28 mouse cellular contexts compared by ENCODE assay signal in the genomic region with DNA sequence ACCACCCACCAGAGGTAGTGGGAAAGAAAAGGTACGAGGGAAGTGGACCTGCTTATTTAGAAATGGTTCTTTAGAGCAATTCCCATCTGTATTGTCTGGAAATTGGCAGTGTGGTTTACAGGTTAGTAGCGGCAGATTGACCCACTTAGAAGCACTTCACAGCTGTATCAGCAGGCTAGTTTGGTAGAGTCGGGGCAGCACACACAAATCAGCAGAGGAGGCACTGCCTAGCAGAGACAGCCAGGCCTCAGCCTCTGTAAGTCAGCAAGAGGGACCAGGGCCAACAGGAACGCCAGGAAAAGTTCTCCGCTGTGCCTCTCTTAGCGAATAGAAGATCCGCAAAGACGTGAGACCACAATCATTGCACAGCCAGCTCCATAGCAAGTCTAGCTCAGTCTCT. TPM values are rescaled to one million over a fixed set of nuclear protein-coding genes. Genes with fewer than 3 reads are reported as not detected.
A peak's percentile ranks its signal among the peaks of the same experiment; 100 is the strongest.
DNase-seq lines count a peak whose midpoint lies in the region; ATAC-seq lines count a peak whose summit lies in the region.
"Had no signal": no experiment of that assay in that cellular context is flagged by ENCODE, and none has a peak within 500 bp of the region (broad histone marks: within the 10 kb centered on the region; RNA-seq: fewer than 3 reads in every experiment).

No protein-coding gene starts in this region.

- no peak overlapping the region for H3K4me2 ChIP-seq in heart, embryonic 11.5 days
- no peak overlapping the region for H3K4me2 ChIP-seq in limb, embryonic 12.5 days
- H3K4me2 ChIP-seq in heart, embryonic 16.5 days (ENCODE audit: low read depth, low read length): no peak overlapping the region
- H3K4me2 ChIP-seq in limb, embryonic 15.5 days: no peak overlapping the region
- H3K4me2 ChIP-seq in liver, embryonic 11.5 days: no peak overlapping the region
- H3K4me2 ChIP-seq: forebrain, embryonic 12.5 days; heart, embryonic 13.5 days; hindbrain, embryonic 12.5 days; intestine, embryonic 15.5 days; liver, embryonic 12.5 days; midbrain, embryonic 13.5 days; neural tube, embryonic 13.5 days had no signal

- no peak for ATAC-seq in heart, embryonic 11.5 days (replicated peaks; ENCODE audit: insufficient number of reproducible peaks, low FRiP score, low TSS enrichment)
- no peak for ATAC-seq in limb, embryonic 12.5 days (ENCODE audit: insufficient number of reproducible peaks, insufficient read depth, low FRiP score, low TSS enrichment, low read depth)
- no peak for ATAC-seq in heart, embryonic 16.5 days (replicated peaks; ENCODE audit: extremely low read depth, insufficient read depth, low FRiP score)
- ATAC-seq in limb, embryonic 15.5 days (ENCODE audit: insufficient number of reproducible peaks, low FRiP score, low TSS enrichment, low read depth): no peak
- ATAC-seq in liver, embryonic 11.5 days (replicated peaks; ENCODE audit: low FRiP score): no peak
- ATAC-seq: CD4-positive, CD25-positive, alpha-beta regulatory T cell, adult 4 months; forebrain, postnatal 0 days; hindbrain, postnatal 0 days; intestine, embryonic 15.5 days; liver, embryonic 12.5 days; liver, postnatal 0 days; midbrain, embryonic 13.5 days had no signal

- H3K27me3 ChIP-seq in heart, embryonic 11.5 days (ENCODE audit: control insufficient read depth, insufficient read depth, low read length): no peaks in the 10 kb centered on the region
- H3K27me3 ChIP-seq in limb, embryonic 12.5 days: no peaks in the 10 kb centered on the region
- no peaks in the 10 kb centered on the region for H3K27me3 ChIP-seq in limb, embryonic 10.5 days (ENCODE audit: low read depth, poor library complexity, severe bottlenecking)
- H3K27me3 ChIP-seq in heart, embryonic 16.5 days (ENCODE audit: control insufficient read depth, insufficient read depth, low read length): no peaks in the 10 kb centered on the region
- no peaks in the 10 kb centered on the region for H3K27me3 ChIP-seq in limb, embryonic 15.5 days
- no peaks in the 10 kb centered on the region for H3K27me3 ChIP-seq in liver, embryonic 11.5 days (replicated peaks; ENCODE audit: control insufficient read depth, insufficient read depth, low read length)
- H3K27me3 ChIP-seq: forebrain, embryonic 12.5 days; heart, embryonic 13.5 days; hindbrain, embryonic 12.5 days; intestine, embryonic 15.5 days; liver, embryonic 12.5 days; midbrain, embryonic 13.5 days; neural tube, embryonic 13.5 days had no signal

- WGBS in heart, embryonic 11.5 days (ENCODE audit: insufficient replicate concordance): 69% methylated on average over 8 of the region's 8 CpGs
- WGBS in limb, embryonic 12.5 days: 71% methylated on average over 8 of the region's 8 CpGs
- 86% methylated on average over 8 of the region's 8 CpGs for WGBS in limb, embryonic 10.5 days
- WGBS in heart, embryonic 16.5 days: 51% methylated on average over 8 of the region's 8 CpGs
- WGBS in limb, embryonic 15.5 days: 61% methylated on average over 8 of the region's 8 CpGs
- 85% methylated on average over 8 of the region's 8 CpGs for WGBS in liver, embryonic 11.5 days

- peaks cover 32% of the 10 kb centered on the region for H3K4me1 ChIP-seq in heart, embryonic 11.5 days (ENCODE audit: control insufficient read depth, insufficient read depth, low read length)
- peaks cover 31% of the 10 kb centered on the region for H3K4me1 ChIP-seq in limb, embryonic 12.5 days (replicated peaks)
- peaks cover 18% of the 10 kb centered on the region for H3K4me1 ChIP-seq in limb, embryonic 10.5 days
- H3K4me1 ChIP-seq in heart, embryonic 16.5 days (ENCODE audit: control insufficient read depth, insufficient read depth, low read length): peaks cover 54% of the 10 kb centered on the region
- peaks cover 38% of the 10 kb centered on the region for H3K4me1 ChIP-seq in limb, embryonic 15.5 days
- peaks cover 11% of the 10 kb centered on the region; the same call in 1 of the 2 replicates for H3K4me1 ChIP-seq in liver, embryonic 11.5 days (replicated peaks; ENCODE audit: control insufficient read depth, insufficient read depth, low read length)

- H3K9me3 ChIP-seq in heart, embryonic 11.5 days (replicated peaks; ENCODE audit: control insufficient read depth, low read length): no peaks in the 10 kb centered on the region
- no peaks in the 10 kb centered on the region for H3K9me3 ChIP-seq in limb, embryonic 12.5 days
- no peaks in the 10 kb centered on the region for H3K9me3 ChIP-seq in limb, embryonic 10.5 days (replicated peaks)
- no peaks in the 10 kb centered on the region for H3K9me3 ChIP-seq in heart, embryonic 16.5 days (replicated peaks; ENCODE audit: control insufficient read depth, low read length)
- H3K9me3 ChIP-seq in limb, embryonic 15.5 days: no peaks in the 10 kb centered on the region
- no peaks in the 10 kb centered on the region for H3K9me3 ChIP-seq in liver, embryonic 11.5 days (ENCODE audit: control insufficient read depth, low read length)
- H3K9me3 ChIP-seq: forebrain, embryonic 12.5 days; heart, embryonic 13.5 days; hindbrain, embryonic 12.5 days; intestine, embryonic 15.5 days; liver, embryonic 12.5 days; midbrain, embryonic 13.5 days; neural tube, embryonic 13.5 days had no signal

- no peaks in the 10 kb centered on the region for H3K36me3 ChIP-seq in heart, embryonic 11.5 days (ENCODE audit: control insufficient read depth, insufficient read depth, low read length)
- no peaks in the 10 kb centered on the region for H3K36me3 ChIP-seq in limb, embryonic 12.5 days
- no peaks in the 10 kb centered on the region for H3K36me3 ChIP-seq in limb, embryonic 10.5 days
- H3K36me3 ChIP-seq in heart, embryonic 16.5 days (ENCODE audit: control insufficient read depth, insufficient read depth): no peaks in the 10 kb centered on the region
- H3K36me3 ChIP-seq in limb, embryonic 15.5 days: no peaks in the 10 kb centered on the region
- H3K36me3 ChIP-seq in liver, embryonic 11.5 days (ENCODE audit: control insufficient read depth, insufficient read depth, low read length): no peaks in the 10 kb centered on the region
- H3K36me3 ChIP-seq: forebrain, embryonic 12.5 days; heart, embryonic 13.5 days; hindbrain, embryonic 12.5 days; intestine, embryonic 15.5 days; liver, embryonic 12.5 days; midbrain, embryonic 13.5 days; neural tube, embryonic 13.5 days had no signal

- H3K27ac ChIP-seq in heart, embryonic 11.5 days (ENCODE audit: low read depth, low read length): no peak overlapping the region
- peak overlapping the region; percentile 45; the same call in 1 of the 2 replicates for H3K27ac ChIP-seq in limb, embryonic 12.5 days
- no peak overlapping the region for H3K27ac ChIP-seq in limb, embryonic 10.5 days
- H3K27ac ChIP-seq in heart, embryonic 16.5 days (ENCODE audit: low read length): 0 out of 2 replicates have a peak overlapping the region, but pooled peaks have one; percentile 10
- peak overlapping the region; percentile 38 for H3K27ac ChIP-seq in limb, embryonic 15.5 days
- no peak overlapping the region for H3K27ac ChIP-seq in liver, embryonic 11.5 days (ENCODE audit: low read depth, low read length)
- H3K27ac ChIP-seq: forebrain, embryonic 12.5 days; heart, embryonic 13.5 days; hindbrain, embryonic 12.5 days; hindbrain, postnatal 0 days; intestine, embryonic 15.5 days; layer of hippocampus, adult 2 months; liver, embryonic 12.5 days; midbrain, embryonic 13.5 days; neural tube, embryonic 13.5 days had no signal

- peak; percentile 45 to 48 for DNase-seq in heart, adult 18-20 months
- no peak for DNase-seq in limb, embryonic 10.5 days (ENCODE audit: low spot score)
- no peak for DNase-seq in liver, embryonic 11.5 days (ENCODE audit: low spot score)
- DNase-seq: adrenal gland, postnatal 25 days; cerebellum, adult 18-20 months; cerebellum, postnatal 14 days; forebrain, postnatal 0 days; gastrocnemius, postnatal 10 days; kidney, adult 2 months; kidney, postnatal 36 days; liver, postnatal 0 days; lung, postnatal 36 days; right cerebral cortex, postnatal 14 days had no signal

- no peak overlapping the region for H3K4me3 ChIP-seq in heart, embryonic 11.5 days (ENCODE audit: low read depth, low read length)
- H3K4me3 ChIP-seq in limb, embryonic 12.5 days (replicated peaks): no peak overlapping the region
- no peak overlapping the region for H3K4me3 ChIP-seq in limb, embryonic 10.5 days
- no peak overlapping the region for H3K4me3 ChIP-seq in heart, embryonic 16.5 days (ENCODE audit: low read length)
- no peak overlapping the region for H3K4me3 ChIP-seq in limb, embryonic 15.5 days
- no peak overlapping the region for H3K4me3 ChIP-seq in liver, embryonic 11.5 days (ENCODE audit: low read depth, low read length)
- H3K4me3 ChIP-seq: erythroblast, embryonic 14.5 days; forebrain, embryonic 12.5 days; heart, embryonic 13.5 days; hindbrain, embryonic 12.5 days; intestine, embryonic 15.5 days; layer of hippocampus, adult 2 months; liver, embryonic 12.5 days; midbrain, embryonic 13.5 days; neural tube, embryonic 13.5 days had no signal

- H3K9ac ChIP-seq in heart, embryonic 11.5 days (ENCODE audit: low read depth, low read length): no peak overlapping the region
- no peak overlapping the region for H3K9ac ChIP-seq in limb, embryonic 12.5 days (replicated peaks)
- no peak overlapping the region for H3K9ac ChIP-seq in heart, embryonic 16.5 days (ENCODE audit: low read length)
- no peak overlapping the region for H3K9ac ChIP-seq in limb, embryonic 15.5 days
- no peak overlapping the region for H3K9ac ChIP-seq in liver, embryonic 11.5 days (ENCODE audit: low read depth, low read length)
- H3K9ac ChIP-seq: forebrain, embryonic 12.5 days; forebrain, postnatal 0 days; heart, embryonic 13.5 days; hindbrain, embryonic 12.5 days; intestine, embryonic 15.5 days; liver, embryonic 12.5 days; liver, postnatal 0 days; midbrain, embryonic 13.5 days; neural tube, embryonic 13.5 days had no signal

RNA-seq across cellular contexts. Expression of gene Inpp5a, which starts 56.7 kb away (rescaled TPM):
- 100 to 1,000 TPM; 293 to 297 TPM for total RNA-seq in heart, adult 18-20 months (2021)
- polyA plus RNA-seq in heart, embryonic 11.5 days (2014; fragmentation: Nextera tagmentation; extraction: Ambion mirVana): 69.8 and 74.4 TPM in 2 replicates
- polyA plus RNA-seq in limb, embryonic 12.5 days (2016; fragmentation: Nextera tagmentation; extraction: Ambion mirVana): 26.8 and 29.9 TPM in 2 replicates
- polyA plus RNA-seq in limb, embryonic 10.5 days (2016; fragmentation: Nextera tagmentation; extraction: Ambion mirVana): 14.2 and 17.3 TPM in 2 replicates
- polyA plus RNA-seq in heart, embryonic 16.5 days (2015; fragmentation: Nextera tagmentation; extraction: Ambion mirVana): 47.4 and 54.8 TPM in 2 replicates
- polyA plus RNA-seq in limb, embryonic 15.5 days (2015; fragmentation: Nextera tagmentation; extraction: Ambion mirVana): 21.1 and 28.5 TPM in 2 replicates
- polyA plus RNA-seq in liver, embryonic 11.5 days (2014; fragmentation: Nextera tagmentation; extraction: Ambion mirVana): 11.8 and 14.3 TPM in 2 replicates

Comparison
In these comparisons a context has a peak if more than half of its experiments do, and no peak if none do; other contexts are left out.
1. H3K27ac ChIP-seq: peak in limb, embryonic 12.5 days (single experiment), heart, embryonic 16.5 days (single experiment) and limb, embryonic 15.5 days (single experiment); none in heart, embryonic 11.5 days (single experiment), limb, embryonic 10.5 days (single experiment) and liver, embryonic 11.5 days (single experiment).
2. DNase-seq: peak in heart, adult 18-20 months (2 of 2); none in limb, embryonic 10.5 days (single experiment) and liver, embryonic 11.5 days (single experiment).